Mouse (Mus musculus): Measurements from ENCODE around the gene Pan2. TPM values are rescaled to one million over a fixed set of nuclear protein-coding genes. Genes with fewer than 3 reads are reported as not detected.
A peak's percentile ranks its signal among the peaks of the same experiment; 100 is the strongest.
"Not testable (repeated sequence)": the region's sequence is repeated elsewhere in the genome, so short reads cannot be mapped to it uniquely, and the experiment has no call there.

The Pan2 gene
- total RNA-seq, 2 experiments from 2014 or later: 13.0 to 14.1 TPM

- no peak for DNase-seq (ENCODE audit: extremely low spot score in 1 of 2, low spot score in 2 of 2)
- intact Hi-C loops (cut with DNase I): no loop called here
Observed at GRCm38 (mm10) chr10:128323516-128323915, 20.4 kb downstream of the Pan2 start.

- DNase-seq (ENCODE audit: extremely low spot score in 1 of 2, low spot score in 2 of 2): no peak
- intact Hi-C loops (cut with DNase I): no loop called here
Observed at GRCm38 (mm10) chr10:128326825-128327224, 23.7 kb downstream of the Pan2 start.

GRCm38 (mm10) chr10:128327610-128328009 lies 24.5 kb downstream of the Pan2 start:
- no peak for DNase-seq (ENCODE audit: extremely low spot score in 1 of 2, low spot score in 2 of 2)
- intact Hi-C loops (cut with DNase I): no loop called here

GRCm38 (mm10) chr10:128332358-128333249 lies 29.5 kb downstream of the Pan2 start:
- intact Hi-C loops (cut with DNase I): loop anchor here (10.0 kb wide), 1 partner anchor 122 kb away; the partner anchor contains the start of gene Smarcc2

GRCm38 (mm10) chr10:128335582-128335981 lies 32.4 kb downstream of the Pan2 start:
- intact Hi-C loops (cut with DNase I): loop anchor here (10.0 kb wide), 1 partner anchor 119 kb away; the partner anchor contains the start of gene Smarcc2
- peak in 1 of 2 experiments; percentile 69 for DNase-seq (ENCODE audit: extremely low spot score in 1 of 2, low spot score in 2 of 2)

More at GRCm38 (mm10) chr10:128332358-128333249, 29.5 kb downstream of the Pan2 start:
- not testable (repeated sequence) for DNase-seq (ENCODE audit: extremely low spot score in 1 of 2, low spot score in 2 of 2)

GRCm38 (mm10) chr10:128336195-128336594 lies 33.1 kb downstream of the Pan2 start:
- intact Hi-C loops (cut with DNase I): loop anchor here (10.0 kb wide), 1 partner anchor 119 kb away; the partner anchor contains the start of gene Smarcc2
- DNase-seq (ENCODE audit: extremely low spot score in 1 of 2, low spot score in 2 of 2): no peak

GRCm38 (mm10) chr10:128336597-128336996 lies 33.5 kb downstream of the Pan2 start:
- intact Hi-C loops (cut with DNase I): loop anchor here (10.0 kb wide), 1 partner anchor 118 kb away; the partner anchor contains the start of gene Smarcc2
- no peak for DNase-seq (ENCODE audit: extremely low spot score in 1 of 2, low spot score in 2 of 2)

- DNase-seq (ENCODE audit: extremely low spot score in 1 of 2, low spot score in 2 of 2): peak; percentile 96 to 98
- intact Hi-C loops (cut with DNase I): loop anchor here (10.0 kb wide), 1 partner anchor 117 kb away; the partner anchor contains the start of gene Smarcc2
Observed at GRCm38 (mm10) chr10:128337306-128338181, 34.4 kb downstream of the Pan2 start, which contains the start of gene Cs. Cs (plus strand) TSS chr10:128337734.

- intact Hi-C loops (cut with DNase I): loop anchor here (10.0 kb wide), 1 partner anchor 116 kb away; the partner anchor contains the start of gene Smarcc2
- no peak for DNase-seq (ENCODE audit: extremely low spot score in 1 of 2, low spot score in 2 of 2)
Observed at GRCm38 (mm10) chr10:128338415-128338814, 35.3 kb downstream of the Pan2 start.

- intact Hi-C loops (cut with DNase I): loop anchor here (10.0 kb wide), 1 partner anchor 116 kb away; the partner anchor contains the start of gene Smarcc2
- no peak for DNase-seq (ENCODE audit: extremely low spot score in 1 of 2, low spot score in 2 of 2)
Observed at GRCm38 (mm10) chr10:128338948-128339347, 35.8 kb downstream of the Pan2 start.

- no peak for DNase-seq (ENCODE audit: extremely low spot score in 1 of 2, low spot score in 2 of 2)
- intact Hi-C loops (cut with DNase I): no loop called here
Observed at GRCm38 (mm10) chr10:128340257-128340656, 37.1 kb downstream of the Pan2 start.

GRCm38 (mm10) chr10:128343436-128343835 lies 40.3 kb downstream of the Pan2 start:
- no peak for DNase-seq (ENCODE audit: extremely low spot score in 1 of 2, low spot score in 2 of 2)
- intact Hi-C loops (cut with DNase I): no loop called here

- intact Hi-C loops (cut with DNase I): no loop called here
- DNase-seq (ENCODE audit: extremely low spot score in 1 of 2, low spot score in 2 of 2): peak; percentile 64 to 66
Observed at GRCm38 (mm10) chr10:128344568-128345275, 41.6 kb downstream of the Pan2 start.

GRCm38 (mm10) chr10:128347541-128347940 lies 44.4 kb downstream of the Pan2 start:
- intact Hi-C loops (cut with DNase I): no loop called here
- DNase-seq (ENCODE audit: extremely low spot score in 1 of 2, low spot score in 2 of 2): no peak

GRCm38 (mm10) chr10:128358796-128359195 lies 55.7 kb downstream of the Pan2 start:
- DNase-seq (ENCODE audit: extremely low spot score in 1 of 2, low spot score in 2 of 2): peak in 1 of 2 experiments; percentile 58
- intact Hi-C loops (cut with DNase I): no loop called here

GRCm38 (mm10) chr10:128359226-128359625 lies 56.1 kb downstream of the Pan2 start:
- DNase-seq (ENCODE audit: extremely low spot score in 1 of 2, low spot score in 2 of 2): no peak
- intact Hi-C loops (cut with DNase I): no loop called here

GRCm38 (mm10) chr10:128361836-128362235 lies 58.7 kb downstream of the Pan2 start:
- DNase-seq (ENCODE audit: extremely low spot score in 1 of 2, low spot score in 2 of 2): no peak
- intact Hi-C loops (cut with DNase I): no loop called here

GRCm38 (mm10) chr10:128362568-128362967 lies 59.4 kb downstream of the Pan2 start:
- intact Hi-C loops (cut with DNase I): no loop called here
- no peak for DNase-seq (ENCODE audit: extremely low spot score in 1 of 2, low spot score in 2 of 2)
